Mouse (Mus musculus): ENCODE data around the gene Mid1. TPM values are rescaled to one million over a fixed set of nuclear protein-coding genes. Genes with fewer than 3 reads are reported as not detected.

Mid1 gene
- polyA plus RNA-seq, 1 experiment from 2014 or later = 9.0 TPM

- H3K36me3 ChIP-seq (ENCODE audit: control insufficient read depth, insufficient read depth, low read length) = no peaks in the 10 kb centered on the region
- no peaks in the 10 kb centered on the region for H3K9me3 ChIP-seq (ENCODE audit: control insufficient read depth, low read length)
- no peak overlapping the region for H3K4me2 ChIP-seq (ENCODE audit: low read depth, low read length)
- no peaks in the 10 kb centered on the region for H3K27me3 ChIP-seq (ENCODE audit: control insufficient read depth, insufficient read depth, low read length)
- WGBS = 31% methylated on average over 5 of the region's 5 CpGs
- no peaks in the 10 kb centered on the region for H3K4me1 ChIP-seq (ENCODE audit: control insufficient read depth, insufficient read depth, low read length)
- peak; percentile 88 for ATAC-seq (ENCODE audit: low read depth)
- no peak overlapping the region for H3K27ac ChIP-seq (ENCODE audit: low read depth, low read length)
- no peak overlapping the region for H3K9ac ChIP-seq (replicated peaks; ENCODE audit: low read depth, low read length)
- H3K4me3 ChIP-seq (ENCODE audit: low read depth, low read length) = no peak overlapping the region
These were observed 153.1 kb downstream of the Mid1 start for GRCm38 (mm10) chrX:169837947-169838649.

- peak; percentile 51; the same call in 1 of the 2 replicates for ATAC-seq (ENCODE audit: low read depth)
- Histone ChIP-seq H3K4me1 (ENCODE audit: control insufficient read depth, insufficient read depth, low read length) (no peaks in the 10 kb centered on the region), H3K9me3 (ENCODE audit: control insufficient read depth, low read length) (no peaks in the 10 kb centered on the region), H3K27me3 (ENCODE audit: control insufficient read depth, insufficient read depth, low read length) (no peaks in the 10 kb centered on the region), H3K36me3 (ENCODE audit: control insufficient read depth, insufficient read depth, low read length) (no peaks in the 10 kb centered on the region), H3K4me3 (ENCODE audit: low read depth, low read length) (no peak overlapping the region), H3K27ac (ENCODE audit: low read depth, low read length) (no peak overlapping the region), H3K9ac (replicated peaks; ENCODE audit: low read depth, low read length) (no peak overlapping the region), H3K4me2 (ENCODE audit: low read depth, low read length) (no peak overlapping the region)
- WGBS = 90% methylated on average over 2 of the region's 2 CpGs
These were observed 153.6 kb downstream of the Mid1 start for GRCm38 (mm10) chrX:169838650-169838971.

GRCm38 (mm10) chrX:169843267-169843666 lies 158.3 kb downstream of the Mid1 start:
- Histone ChIP-seq H3K36me3 (ENCODE audit: control insufficient read depth, insufficient read depth, low read length) (no peaks in the 10 kb centered on the region), H3K9me3 (ENCODE audit: control insufficient read depth, low read length) (no peaks in the 10 kb centered on the region), H3K27me3 (ENCODE audit: control insufficient read depth, insufficient read depth, low read length) (no peaks in the 10 kb centered on the region), H3K4me1 (ENCODE audit: control insufficient read depth, insufficient read depth, low read length) (no peaks in the 10 kb centered on the region), H3K4me2 (ENCODE audit: low read depth, low read length) (no peak overlapping the region), H3K4me3 (ENCODE audit: low read depth, low read length) (no peak overlapping the region), H3K9ac (replicated peaks; ENCODE audit: low read depth, low read length) (no peak overlapping the region), H3K27ac (ENCODE audit: low read depth, low read length) (no peak overlapping the region)
- no peak for ATAC-seq (ENCODE audit: low read depth)
- WGBS = 54% methylated on average over 1 of the region's 1 CpGs

GRCm38 (mm10) chrX:169844150-169844772 lies 159.3 kb downstream of the Mid1 start:
- Histone ChIP-seq H3K27me3 (ENCODE audit: control insufficient read depth, insufficient read depth, low read length) (no peaks in the 10 kb centered on the region), H3K4me3 (ENCODE audit: low read depth, low read length) (no peak overlapping the region), H3K9ac (replicated peaks; ENCODE audit: low read depth, low read length) (no peak overlapping the region), H3K9me3 (ENCODE audit: control insufficient read depth, low read length) (no peaks in the 10 kb centered on the region), H3K36me3 (ENCODE audit: control insufficient read depth, insufficient read depth, low read length) (no peaks in the 10 kb centered on the region), H3K27ac (ENCODE audit: low read depth, low read length) (no peak overlapping the region), H3K4me2 (ENCODE audit: low read depth, low read length) (no peak overlapping the region), H3K4me1 (ENCODE audit: control insufficient read depth, insufficient read depth, low read length) (no peaks in the 10 kb centered on the region)
- no peak for ATAC-seq (ENCODE audit: low read depth)
- 24% methylated on average over 5 of the region's 5 CpGs for WGBS

GRCm38 (mm10) chrX:169846187-169846586 lies 161.2 kb downstream of the Mid1 start:
- Histone ChIP-seq H3K4me1 (ENCODE audit: control insufficient read depth, insufficient read depth, low read length) (no peaks in the 10 kb centered on the region), H3K9ac (replicated peaks; ENCODE audit: low read depth, low read length) (no peak overlapping the region), H3K4me2 (ENCODE audit: low read depth, low read length) (no peak overlapping the region), H3K36me3 (ENCODE audit: control insufficient read depth, insufficient read depth, low read length) (no peaks in the 10 kb centered on the region), H3K27ac (ENCODE audit: low read depth, low read length) (no peak overlapping the region), H3K4me3 (ENCODE audit: low read depth, low read length) (no peak overlapping the region), H3K9me3 (ENCODE audit: control insufficient read depth, low read length) (no peaks in the 10 kb centered on the region), H3K27me3 (ENCODE audit: control insufficient read depth, insufficient read depth, low read length) (no peaks in the 10 kb centered on the region)
- WGBS = 55% methylated on average over 3 of the region's 3 CpGs
- ATAC-seq (ENCODE audit: low read depth) = no peak

- WGBS = 83% methylated on average over 2 of the region's 2 CpGs
- Histone ChIP-seq H3K4me2 (ENCODE audit: low read depth, low read length) (no peak overlapping the region), H3K4me1 (ENCODE audit: control insufficient read depth, insufficient read depth, low read length) (no peaks in the 10 kb centered on the region), H3K4me3 (ENCODE audit: low read depth, low read length) (no peak overlapping the region), H3K27me3 (ENCODE audit: control insufficient read depth, insufficient read depth, low read length) (0 out of 2 replicates have a peak, but pooled peaks cover 2% of the 10 kb centered on the region), H3K36me3 (ENCODE audit: control insufficient read depth, insufficient read depth, low read length) (no peaks in the 10 kb centered on the region), H3K9ac (replicated peaks; ENCODE audit: low read depth, low read length) (no peak overlapping the region), H3K9me3 (ENCODE audit: control insufficient read depth, low read length) (no peaks in the 10 kb centered on the region), H3K27ac (ENCODE audit: low read depth, low read length) (no peak overlapping the region)
- no peak for ATAC-seq (ENCODE audit: low read depth)
These were observed 176.3 kb downstream of the Mid1 start for GRCm38 (mm10) chrX:169861194-169861720.

GRCm38 (mm10) chrX:169862440-169862839 lies 177.4 kb downstream of the Mid1 start:
- H3K27me3 ChIP-seq (ENCODE audit: control insufficient read depth, insufficient read depth, low read length) = no peaks in the 10 kb centered on the region
- H3K4me2 ChIP-seq (ENCODE audit: low read depth, low read length) = no peak overlapping the region
- no peak for ATAC-seq (ENCODE audit: low read depth)
- no peak overlapping the region for H3K27ac ChIP-seq (ENCODE audit: low read depth, low read length)
- H3K4me1 ChIP-seq (ENCODE audit: control insufficient read depth, insufficient read depth, low read length) = no peaks in the 10 kb centered on the region
- H3K9me3 ChIP-seq (ENCODE audit: control insufficient read depth, low read length) = no peaks in the 10 kb centered on the region
- no peak overlapping the region for H3K4me3 ChIP-seq (ENCODE audit: low read depth, low read length)
- H3K9ac ChIP-seq (replicated peaks; ENCODE audit: low read depth, low read length) = no peak overlapping the region
- H3K36me3 ChIP-seq (ENCODE audit: control insufficient read depth, insufficient read depth, low read length) = no peaks in the 10 kb centered on the region

GRCm38 (mm10) chrX:169862848-169863247 lies 177.8 kb downstream of the Mid1 start:
- no peaks in the 10 kb centered on the region for H3K36me3 ChIP-seq (ENCODE audit: control insufficient read depth, insufficient read depth, low read length)
- no peak for ATAC-seq (ENCODE audit: low read depth)
- WGBS = 54% methylated on average over 1 of the region's 1 CpGs

GRCm38 (mm10) chrX:169863841-169864240 lies 178.8 kb downstream of the Mid1 start:
- Histone ChIP-seq H3K4me1 (ENCODE audit: control insufficient read depth, insufficient read depth, low read length) (no peaks in the 10 kb centered on the region), H3K4me2 (ENCODE audit: low read depth, low read length) (no peak overlapping the region), H3K36me3 (ENCODE audit: control insufficient read depth, insufficient read depth, low read length) (no peaks in the 10 kb centered on the region), H3K27me3 (ENCODE audit: control insufficient read depth, insufficient read depth, low read length) (no peaks in the 10 kb centered on the region), H3K9ac (replicated peaks; ENCODE audit: low read depth, low read length) (no peak overlapping the region), H3K9me3 (ENCODE audit: control insufficient read depth, low read length) (no peaks in the 10 kb centered on the region), H3K4me3 (ENCODE audit: low read depth, low read length) (no peak overlapping the region), H3K27ac (ENCODE audit: low read depth, low read length) (no peak overlapping the region)
- ATAC-seq (ENCODE audit: low read depth) = no peak
- WGBS = 73% methylated on average over 1 of the region's 1 CpGs

More at GRCm38 (mm10) chrX:169862848-169863247, 177.8 kb downstream of the Mid1 start:
- Histone ChIP-seq H3K4me1 (ENCODE audit: control insufficient read depth, insufficient read depth, low read length) (no peaks in the 10 kb centered on the region), H3K4me2 (ENCODE audit: low read depth, low read length) (no peak overlapping the region), H3K4me3 (ENCODE audit: low read depth, low read length) (no peak overlapping the region), H3K27me3 (ENCODE audit: control insufficient read depth, insufficient read depth, low read length) (no peaks in the 10 kb centered on the region), H3K9me3 (ENCODE audit: control insufficient read depth, low read length) (no peaks in the 10 kb centered on the region), H3K9ac (replicated peaks; ENCODE audit: low read depth, low read length) (no peak overlapping the region), H3K27ac (ENCODE audit: low read depth, low read length) (no peak overlapping the region)
